Mouse (Mus musculus): ENCODE results near the gene Ptpdc1. TPM values are rescaled to one million over a fixed set of nuclear protein-coding genes. Genes with fewer than 3 reads are reported as not detected.
A peak's percentile ranks its signal among the peaks of the same experiment; 100 is the strongest.

Ptpdc1 gene
- total and polyA plus RNA-seq, 3 experiments: 0.11 TPM; not detected in 2

DNA sequence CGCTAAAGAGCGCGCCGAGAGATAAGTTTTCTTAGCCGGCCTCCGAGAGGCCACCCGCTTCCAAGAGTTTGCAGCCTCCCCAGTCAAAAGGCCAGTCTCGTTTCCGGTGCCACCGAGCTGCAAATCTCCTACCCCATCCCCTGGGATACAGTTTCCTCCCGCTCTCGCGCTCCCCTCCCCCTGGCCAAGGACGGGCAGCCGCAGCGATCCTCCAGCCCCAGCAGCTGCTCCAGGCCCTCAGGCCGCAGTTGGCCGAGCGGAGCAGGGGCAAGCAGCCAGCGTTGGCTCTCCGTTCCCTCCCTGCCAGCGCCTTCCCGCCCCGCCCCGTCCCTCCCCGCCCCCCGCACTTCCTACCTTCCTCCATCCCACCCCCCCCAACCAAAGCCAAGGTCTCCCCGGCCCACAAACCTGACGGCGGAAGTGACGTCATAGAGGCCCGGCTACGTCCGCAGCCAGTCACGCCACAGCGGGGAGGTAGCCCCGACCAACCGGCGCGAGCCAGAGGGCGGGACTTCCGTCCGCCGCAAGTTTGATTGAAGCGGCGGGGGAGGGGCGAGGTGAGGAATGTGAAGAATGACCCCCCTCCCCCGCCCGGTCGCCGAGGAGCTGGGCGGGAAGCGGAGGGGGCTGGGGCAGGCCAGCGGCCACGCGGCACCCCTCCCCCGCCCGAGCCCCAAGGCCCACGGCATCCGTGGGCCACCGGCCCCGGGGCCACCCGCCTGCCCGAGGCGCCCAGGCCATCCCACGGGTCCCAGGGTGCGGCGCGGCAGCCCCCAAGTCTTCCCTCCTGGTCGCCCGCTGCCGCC is 79.8 kb downstream of the Ptpdc1 start:
- no peak for TF ChIP-seq GATA2 (IDR thresholded peaks at IDR 0.05; ENCODE audit: borderline replicate concordance, low read depth, low read length)
- no peak for TF ChIP-seq TAL1 (conservative IDR thresholded peaks at IDR 0.05; ENCODE audit: low read depth, low read length)
- TF ChIP-seq GATA1 (IDR thresholded peaks at IDR 0.05; ENCODE audit: borderline replicate concordance, low read length): no peak
- TF ChIP-seq CTCF (IDR thresholded peaks at IDR 0.05; ENCODE audit: low read depth, low read length): no peak
- TF ChIP-seq POLR2AphosphoS5 (IDR thresholded peaks at IDR 0.05; ENCODE audit: insufficient replicate concordance, low read depth, low read length): no peak
- peaks cover 6% of the 10 kb centered on the region for H3K36me3 ChIP-seq (replicated peaks)
- no peaks in the 10 kb centered on the region for H3K9me3 ChIP-seq (replicated peaks)
- peak overlapping the region; percentile 94 for H3K4me3 ChIP-seq (ENCODE audit: low read depth, low read length)
- DNase-seq (ENCODE audit: low spot score) (peak; percentile 97), ATAC-seq (ENCODE audit: extremely low read depth, insufficient number of reproducible peaks, low FRiP score, poor library complexity, severe bottlenecking) (peak; percentile 85)
- peaks cover 30% of the 10 kb centered on the region for H3K4me1 ChIP-seq (ENCODE audit: insufficient read depth, low read depth, low read length)
- peaks cover 5% of the 10 kb centered on the region; the same call in 1 of the 2 replicates for H3K27me3 ChIP-seq (ENCODE audit: insufficient read depth, low read length)

- ATAC-seq (ENCODE audit: extremely low read depth, insufficient number of reproducible peaks, low FRiP score, poor library complexity, severe bottlenecking) (no peak), DNase-seq (ENCODE audit: low spot score) (no peak)
- Histone ChIP-seq H3K27me3 (ENCODE audit: insufficient read depth, low read length) (peaks cover under 1% of the 10 kb centered on the region; the same call in 1 of the 2 replicates), H3K9me3 (replicated peaks) (no peaks in the 10 kb centered on the region), H3K36me3 (replicated peaks) (peaks cover 6% of the 10 kb centered on the region), H3K4me3 (ENCODE audit: low read depth, low read length) (peak overlapping the region; percentile 94), H3K4me1 (ENCODE audit: insufficient read depth, low read depth, low read length) (peaks cover 36% of the 10 kb centered on the region)
- TF ChIP-seq POLR2AphosphoS5 (IDR thresholded peaks at IDR 0.05; ENCODE audit: insufficient replicate concordance, low read depth, low read length): no peak
- TF ChIP-seq GATA1 (IDR thresholded peaks at IDR 0.05; ENCODE audit: borderline replicate concordance, low read length): no peak
- TF ChIP-seq TAL1 (conservative IDR thresholded peaks at IDR 0.05; ENCODE audit: low read depth, low read length): no peak
Observed at GRCm38 (mm10) chr13:48544867-48545266, 80.6 kb downstream of the Ptpdc1 start.

- Histone ChIP-seq H3K4me1 (ENCODE audit: insufficient read depth, low read depth, low read length) (peaks cover 39% of the 10 kb centered on the region), H3K27me3 (ENCODE audit: insufficient read depth, low read length) (no peaks in the 10 kb centered on the region), H3K36me3 (replicated peaks) (peaks cover 6% of the 10 kb centered on the region), H3K4me3 (ENCODE audit: low read depth, low read length) (peak overlapping the region; percentile 94; the same call in 1 of the 2 replicates), H3K9me3 (replicated peaks) (no peaks in the 10 kb centered on the region)
- no peak for ATAC-seq (ENCODE audit: extremely low read depth, insufficient number of reproducible peaks, low FRiP score, poor library complexity, severe bottlenecking)
- DNase-seq (ENCODE audit: low spot score): no peak
- no peak for TF ChIP-seq CTCF (IDR thresholded peaks at IDR 0.05; ENCODE audit: low read depth, low read length)
- no peak for TF ChIP-seq POLR2AphosphoS5 (IDR thresholded peaks at IDR 0.05; ENCODE audit: insufficient replicate concordance, low read depth, low read length)
- TF ChIP-seq GATA1 (IDR thresholded peaks at IDR 0.05; ENCODE audit: borderline replicate concordance, low read length): no peak
- TF ChIP-seq GATA2 (IDR thresholded peaks at IDR 0.05; ENCODE audit: borderline replicate concordance, low read depth, low read length): no peak
- no peak for TF ChIP-seq TAL1 (conservative IDR thresholded peaks at IDR 0.05; ENCODE audit: low read depth, low read length)
Observed at GRCm38 (mm10) chr13:48544391-48544790, 81.1 kb downstream of the Ptpdc1 start.

DNA sequence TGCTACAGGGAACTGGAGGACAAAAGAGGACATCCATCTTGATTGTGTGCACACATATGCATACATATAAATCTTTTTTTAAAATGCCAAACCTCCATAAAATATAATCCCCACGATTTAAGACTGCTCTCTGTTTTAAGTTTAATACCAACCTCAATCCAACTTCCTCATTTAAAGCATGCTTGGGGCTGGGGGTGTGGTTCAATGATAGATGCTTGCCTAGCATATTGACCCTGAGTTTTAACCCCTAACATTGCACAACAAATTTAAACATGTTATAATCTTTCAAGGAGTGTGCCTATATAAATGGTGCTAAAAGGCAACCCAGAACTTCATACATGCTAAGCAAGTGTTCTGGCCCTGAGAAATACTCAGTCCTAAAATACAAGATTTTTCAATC is 85.0 kb downstream of the Ptpdc1 start:
- ATAC-seq (ENCODE audit: extremely low read depth, insufficient number of reproducible peaks, low FRiP score, poor library complexity, severe bottlenecking): no peak

DNA sequence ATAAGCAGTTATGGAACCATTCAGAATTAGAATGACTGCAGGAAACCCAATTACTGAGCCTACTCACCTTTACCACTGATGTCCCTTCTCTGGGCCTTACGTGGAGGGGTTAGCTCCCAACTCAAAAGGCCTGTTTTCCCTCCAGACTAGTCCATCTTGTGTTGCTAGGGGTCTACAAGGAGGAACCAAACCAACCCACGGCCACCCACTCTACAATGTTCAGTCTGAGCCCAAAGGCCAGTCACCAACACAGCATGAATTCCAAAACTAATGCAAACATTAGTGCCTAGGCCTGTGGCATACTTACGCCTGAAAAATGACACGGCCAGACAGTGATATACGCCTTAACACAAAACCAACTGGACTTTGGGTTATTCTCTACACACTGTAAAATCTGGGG is 92.0 kb downstream of the Ptpdc1 start:
- DNase-seq (ENCODE audit: low spot score) (no peak), ATAC-seq (ENCODE audit: extremely low read depth, insufficient number of reproducible peaks, low FRiP score, poor library complexity, severe bottlenecking) (no peak)
- H3K27me3 ChIP-seq (ENCODE audit: insufficient read depth, low read length): no peaks in the 10 kb centered on the region
- peaks cover 2% of the 10 kb centered on the region; the same call in 1 of the 2 replicates for H3K4me1 ChIP-seq (ENCODE audit: insufficient read depth, low read depth, low read length)
- TF ChIP-seq GATA1 (IDR thresholded peaks at IDR 0.05; ENCODE audit: borderline replicate concordance, low read length) (no peak), CTCF (IDR thresholded peaks at IDR 0.05; ENCODE audit: low read depth, low read length) (no peak), POLR2AphosphoS5 (IDR thresholded peaks at IDR 0.05; ENCODE audit: insufficient replicate concordance, low read depth, low read length) (peak; percentile 15; the same call in 1 of the 2 replicates)
- no peak overlapping the region for H3K4me3 ChIP-seq (ENCODE audit: low read depth, low read length)
- no peaks in the 10 kb centered on the region for H3K9me3 ChIP-seq (replicated peaks)
- peaks cover 42% of the 10 kb centered on the region for H3K36me3 ChIP-seq (replicated peaks)

More for the DNA sequence above, 85.0 kb downstream of the Ptpdc1 start:
- Histone ChIP-seq H3K9me3 (replicated peaks) (no peaks in the 10 kb centered on the region), H3K36me3 (replicated peaks) (peaks cover 24% of the 10 kb centered on the region), H3K4me3 (ENCODE audit: low read depth, low read length) (no peak overlapping the region), H3K4me1 (ENCODE audit: insufficient read depth, low read depth, low read length) (peaks cover 41% of the 10 kb centered on the region), H3K27me3 (ENCODE audit: insufficient read depth, low read length) (no peaks in the 10 kb centered on the region)
- TF ChIP-seq GATA1 (IDR thresholded peaks at IDR 0.05; ENCODE audit: borderline replicate concordance, low read length) (no peak), POLR2AphosphoS5 (IDR thresholded peaks at IDR 0.05; ENCODE audit: insufficient replicate concordance, low read depth, low read length) (no peak), TAL1 (conservative IDR thresholded peaks at IDR 0.05; ENCODE audit: low read depth, low read length) (no peak), GATA2 (IDR thresholded peaks at IDR 0.05; ENCODE audit: borderline replicate concordance, low read depth, low read length) (no peak), CTCF (IDR thresholded peaks at IDR 0.05; ENCODE audit: low read depth, low read length) (no peak)
- DNase-seq (ENCODE audit: low spot score): peak; percentile 16

- Histone ChIP-seq H3K9me3 (replicated peaks) (no peaks in the 10 kb centered on the region), H3K27me3 (ENCODE audit: insufficient read depth, low read length) (no peaks in the 10 kb centered on the region), H3K4me3 (ENCODE audit: low read depth, low read length) (no peak overlapping the region), H3K36me3 (replicated peaks) (peaks cover 29% of the 10 kb centered on the region), H3K4me1 (ENCODE audit: insufficient read depth, low read depth, low read length) (peaks cover 5% of the 10 kb centered on the region; the same call in 1 of the 2 replicates)
- no peak for TF ChIP-seq GATA2 (IDR thresholded peaks at IDR 0.05; ENCODE audit: borderline replicate concordance, low read depth, low read length)
- no peak for TF ChIP-seq GATA1 (IDR thresholded peaks at IDR 0.05; ENCODE audit: borderline replicate concordance, low read length)
- no peak for TF ChIP-seq POLR2AphosphoS5 (IDR thresholded peaks at IDR 0.05; ENCODE audit: insufficient replicate concordance, low read depth, low read length)
- TF ChIP-seq TAL1 (conservative IDR thresholded peaks at IDR 0.05; ENCODE audit: low read depth, low read length): no peak
- no peak for TF ChIP-seq CTCF (IDR thresholded peaks at IDR 0.05; ENCODE audit: low read depth, low read length)
- no peak for DNase-seq (ENCODE audit: low spot score)
- ATAC-seq (ENCODE audit: extremely low read depth, insufficient number of reproducible peaks, low FRiP score, poor library complexity, severe bottlenecking): no peak
Observed at GRCm38 (mm10) chr13:48531448-48531847, 94.0 kb downstream of the Ptpdc1 start.

All from G1E (cell line).